Comparison of ENCODE assay signal across 24 mouse cellular contexts in genomic region chr13:108451122-108451521, GRCm38 (mm10). TPM values are rescaled to one million over a fixed set of nuclear protein-coding genes. Genes with fewer than 3 reads are reported as not detected.
DNase-seq lines count a peak whose midpoint lies in the region; ATAC-seq and TF ChIP-seq lines count a peak whose summit lies in the region.
"Had no signal": no experiment of that assay in that cellular context is flagged by ENCODE, and none has a peak within 500 bp of the region (broad histone marks: within the 10 kb centered on the region; RNA-seq: fewer than 3 reads in every experiment).

No protein-coding gene starts in this region.

- H3K4me2 ChIP-seq in heart, embryonic 11.5 days: no peak overlapping the region
- H3K4me2 ChIP-seq in heart, embryonic 16.5 days (ENCODE audit: low read depth, low read length): peak overlapping the region; percentile 49; the same call in 1 of the 2 replicates
- no peak overlapping the region for H3K4me2 ChIP-seq in heart, embryonic 12.5 days
- H3K4me2 ChIP-seq: embryonic facial prominence, embryonic 13.5 days; embryonic facial prominence, embryonic 15.5 days; forebrain, embryonic 12.5 days had no signal

- no peak overlapping the region for H3K9ac ChIP-seq in heart, adult 2 months (ENCODE audit: low read depth, low read length)
- no peak overlapping the region for H3K9ac ChIP-seq in heart, embryonic 11.5 days (ENCODE audit: low read depth, low read length)
- no peak overlapping the region for H3K9ac ChIP-seq in heart, embryonic 16.5 days (ENCODE audit: low read length)
- no peak overlapping the region for H3K9ac ChIP-seq in heart, embryonic 12.5 days
- H3K9ac ChIP-seq: embryonic facial prominence, embryonic 13.5 days; embryonic facial prominence, embryonic 15.5 days; forebrain, embryonic 12.5 days had no signal

- H3K9me3 ChIP-seq in heart, embryonic 11.5 days (replicated peaks; ENCODE audit: control insufficient read depth, low read length): no peaks in the 10 kb centered on the region
- H3K9me3 ChIP-seq in heart, embryonic 16.5 days (replicated peaks; ENCODE audit: control insufficient read depth, low read length): no peaks in the 10 kb centered on the region
- H3K9me3 ChIP-seq in heart, embryonic 12.5 days (replicated peaks): 0 out of 2 replicates have a peak, but pooled peaks cover 3% of the 10 kb centered on the region
- H3K9me3 ChIP-seq: embryonic facial prominence, embryonic 13.5 days; embryonic facial prominence, embryonic 15.5 days; forebrain, embryonic 10.5 days; forebrain, embryonic 12.5 days had no signal

- intact Hi-C loops in heart, adult 2 months (cut with DNase I): no loop called here

- no peak for TF ChIP-seq CTCF in heart, adult 2 months (IDR thresholded peaks at IDR 0.05)

- H3K4me1 ChIP-seq in heart, adult 2 months (ENCODE audit: control insufficient read depth, insufficient read depth, low read length): no peaks in the 10 kb centered on the region; the same call in none of the 2 replicates
- peaks cover 8% of the 10 kb centered on the region for H3K4me1 ChIP-seq in heart, embryonic 11.5 days (ENCODE audit: control insufficient read depth, insufficient read depth, low read length)
- peaks cover 28% of the 10 kb centered on the region for H3K4me1 ChIP-seq in heart, embryonic 16.5 days (ENCODE audit: control insufficient read depth, insufficient read depth, low read length)
- peaks cover 23% of the 10 kb centered on the region for H3K4me1 ChIP-seq in heart, embryonic 12.5 days (replicated peaks)
- H3K4me1 ChIP-seq: forebrain, embryonic 12.5 days had no signal

- no peaks in the 10 kb centered on the region for H3K27me3 ChIP-seq in heart, adult 2 months (ENCODE audit: control insufficient read depth, insufficient read depth, low read length)
- no peaks in the 10 kb centered on the region for H3K27me3 ChIP-seq in heart, embryonic 11.5 days (ENCODE audit: control insufficient read depth, insufficient read depth, low read length)
- H3K27me3 ChIP-seq in heart, embryonic 16.5 days (ENCODE audit: control insufficient read depth, insufficient read depth, low read length): no peaks in the 10 kb centered on the region
- H3K27me3 ChIP-seq in heart, embryonic 12.5 days (replicated peaks): no peaks in the 10 kb centered on the region
- H3K27me3 ChIP-seq: embryonic facial prominence, embryonic 13.5 days; embryonic facial prominence, embryonic 15.5 days; forebrain, embryonic 12.5 days had no signal

- 60% methylated on average over 2 of the region's 2 CpGs for WGBS in heart, adult 2 months
- 77% methylated on average over 2 of the region's 2 CpGs for WGBS in heart, embryonic 11.5 days (ENCODE audit: insufficient replicate concordance)
- 80% methylated on average over 2 of the region's 2 CpGs for WGBS in heart, embryonic 16.5 days
- 80% methylated on average over 2 of the region's 2 CpGs for WGBS in heart, embryonic 12.5 days

- H3K79me2 ChIP-seq in heart, adult 2 months (replicated peaks; ENCODE audit: control insufficient read depth, insufficient read depth, low read length): no peaks in the 10 kb centered on the region

- ATAC-seq in heart, embryonic 11.5 days (replicated peaks; ENCODE audit: insufficient number of reproducible peaks, low FRiP score, low TSS enrichment): no peak
- ATAC-seq in heart, embryonic 16.5 days (replicated peaks; ENCODE audit: extremely low read depth, insufficient read depth, low FRiP score): no peak
- ATAC-seq in heart, embryonic 12.5 days (ENCODE audit: insufficient number of reproducible peaks, low FRiP score): no peak
- ATAC-seq in CD4-positive, CD25-positive, alpha-beta regulatory T cell, adult 4 months: peak; percentile 60
- ATAC-seq: forebrain, embryonic 14.5 days; forebrain, embryonic 16.5 days had no signal

- H3K36me3 ChIP-seq in heart, adult 2 months (ENCODE audit: control insufficient read depth, insufficient read depth, low read length): peaks cover 8% of the 10 kb centered on the region; the same call in 1 of the 2 replicates
- H3K36me3 ChIP-seq in heart, embryonic 11.5 days (ENCODE audit: control insufficient read depth, insufficient read depth, low read length): no peaks in the 10 kb centered on the region
- no peaks in the 10 kb centered on the region for H3K36me3 ChIP-seq in heart, embryonic 16.5 days (ENCODE audit: control insufficient read depth, insufficient read depth)
- no peaks in the 10 kb centered on the region for H3K36me3 ChIP-seq in heart, embryonic 12.5 days
- H3K36me3 ChIP-seq: embryonic facial prominence, embryonic 13.5 days; embryonic facial prominence, embryonic 15.5 days; forebrain, embryonic 10.5 days; forebrain, embryonic 12.5 days had no signal

- peak overlapping the region; percentile 66 for H3K27ac ChIP-seq in heart, adult 2 months
- no peak overlapping the region for H3K27ac ChIP-seq in heart, embryonic 11.5 days (ENCODE audit: low read depth, low read length)
- H3K27ac ChIP-seq in heart, embryonic 16.5 days (ENCODE audit: low read length): no peak overlapping the region
- no peak overlapping the region for H3K27ac ChIP-seq in heart, embryonic 12.5 days (ENCODE audit: poor library complexity, severe bottlenecking)
- H3K27ac ChIP-seq: embryonic facial prominence, embryonic 13.5 days; embryonic facial prominence, embryonic 15.5 days; forebrain, embryonic 10.5 days; forebrain, embryonic 12.5 days had no signal

- TF ChIP-seq EP300 in heart, adult 2 months (IDR thresholded peaks at IDR 0.05; ENCODE audit: insufficient read depth, low read depth, low read length): no peak

- no peak for TF ChIP-seq POLR2A in heart, adult 2 months (IDR thresholded peaks at IDR 0.05; ENCODE audit: insufficient read depth, low read depth, low read length)

- DNase-seq in heart, adult 2 months: no peak
- peak; percentile 15 for DNase-seq in induced T-regulatory cell, adult 2 months (ENCODE audit: low read depth)
- no peak for DNase-seq in urinary bladder, postnatal 36 days (ENCODE audit: low spot score in 2 of 2)
- no peak for DNase-seq in right cerebral cortex, postnatal 36 days (ENCODE audit: low spot score in 2 of 2)
- DNase-seq: adrenal gland, adult 8-10 months; adrenal gland, postnatal 14 days; adrenal gland, postnatal 36 days; B cell, adult 2 months; cerebellum, adult 11-12 months; cerebellum, adult 2 months; cerebellum, adult 9-10 months; cerebellum, postnatal 10 days; cerebellum, postnatal 25 days had no signal

- peak overlapping the region; percentile 38 for H3K4me3 ChIP-seq in heart, adult 2 months
- H3K4me3 ChIP-seq in heart, embryonic 11.5 days (ENCODE audit: low read depth, low read length): no peak overlapping the region
- H3K4me3 ChIP-seq in heart, embryonic 16.5 days (ENCODE audit: low read length): no peak overlapping the region
- H3K4me3 ChIP-seq in heart, embryonic 12.5 days: no peak overlapping the region
- H3K4me3 ChIP-seq: embryonic facial prominence, embryonic 13.5 days; embryonic facial prominence, embryonic 15.5 days; erythroblast, embryonic 14.5 days; forebrain, embryonic 10.5 days; forebrain, embryonic 12.5 days had no signal

RNA-seq across cellular contexts. Expression of gene Pde4d, which starts 1.4 kb away (rescaled TPM):
- total RNA-seq in heart, adult 2 months (2021): 10 to 100 TPM; 38.1 to 40.1 TPM
- 11.5 and 20.8 TPM in 2 replicates for polyA plus RNA-seq in heart, adult 2 months (2012; rRNA removed)
- polyA plus RNA-seq in heart, embryonic 11.5 days (2014; fragmentation: Nextera tagmentation; extraction: Ambion mirVana): 23.7 and 27.8 TPM in 2 replicates
- polyA plus RNA-seq in heart, embryonic 16.5 days (2015; fragmentation: Nextera tagmentation; extraction: Ambion mirVana): 27.9 and 31.4 TPM in 2 replicates
- polyA plus RNA-seq in heart, embryonic 12.5 days (2016; fragmentation: Nextera tagmentation; extraction: Ambion mirVana): 32.7 and 34.2 TPM in 2 replicates
- polyA plus RNA-seq in CD4-positive, CD25-positive, alpha-beta regulatory T cell, adult 4 months (2017; shearing (Covaris generic)): 1 to 10 TPM; 5.5 to 7.3 TPM
